Mouse (Mus musculus): ENCODE data around the gene Ikzf2. TPM values are rescaled to one million over a fixed set of nuclear protein-coding genes. Genes with fewer than 3 reads are reported as not detected.
A peak's percentile ranks its signal among the peaks of the same experiment; 100 is the strongest.

The Ikzf2 gene
- polyA plus RNA-seq, 1 experiment from 2014 or later = 6.3 TPM

DNA sequence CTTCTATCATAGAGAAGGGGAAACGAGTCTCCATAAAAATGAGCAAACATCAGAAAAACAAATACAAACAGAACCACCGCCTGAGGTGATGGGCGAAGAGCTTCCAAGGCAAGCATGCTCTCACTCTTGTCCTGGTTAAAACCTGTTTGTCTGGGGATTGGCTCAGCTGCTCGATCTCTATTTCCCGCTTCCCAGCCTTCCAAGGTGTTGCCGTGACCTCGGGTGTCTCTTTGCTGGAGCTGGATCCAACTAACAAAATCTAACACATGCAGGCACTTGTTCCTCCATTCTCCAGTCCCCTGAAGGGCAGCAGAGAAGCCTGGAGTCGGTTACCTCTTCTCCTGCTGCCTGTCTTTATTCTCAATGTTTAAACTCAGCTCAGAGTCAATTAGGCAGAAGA, 57.5 kb downstream of the Ikzf2 start:
- WGBS = 57% methylated on average over 8 of the region's 8 CpGs
- no peaks in the 10 kb centered on the region for H3K4me1 ChIP-seq (ENCODE audit: control insufficient read depth, insufficient read depth, low read length)
- H3K4me3 ChIP-seq (replicated peaks; ENCODE audit: low read length) = no peak overlapping the region
- ATAC-seq (ENCODE audit: insufficient read depth, low FRiP score) = no peak
- no peaks in the 10 kb centered on the region for H3K9me3 ChIP-seq (replicated peaks; ENCODE audit: control insufficient read depth, low read length)
- no peaks in the 10 kb centered on the region for H3K36me3 ChIP-seq (ENCODE audit: control insufficient read depth, insufficient read depth, low read length)
- no peak overlapping the region for H3K27ac ChIP-seq (ENCODE audit: low read length)
- no peak overlapping the region for H3K9ac ChIP-seq (ENCODE audit: low read length)
- H3K4me2 ChIP-seq (ENCODE audit: low read depth, low read length) = no peak overlapping the region
- H3K27me3 ChIP-seq (ENCODE audit: control insufficient read depth, insufficient read depth, low read length) = no peaks in the 10 kb centered on the region

DNA sequence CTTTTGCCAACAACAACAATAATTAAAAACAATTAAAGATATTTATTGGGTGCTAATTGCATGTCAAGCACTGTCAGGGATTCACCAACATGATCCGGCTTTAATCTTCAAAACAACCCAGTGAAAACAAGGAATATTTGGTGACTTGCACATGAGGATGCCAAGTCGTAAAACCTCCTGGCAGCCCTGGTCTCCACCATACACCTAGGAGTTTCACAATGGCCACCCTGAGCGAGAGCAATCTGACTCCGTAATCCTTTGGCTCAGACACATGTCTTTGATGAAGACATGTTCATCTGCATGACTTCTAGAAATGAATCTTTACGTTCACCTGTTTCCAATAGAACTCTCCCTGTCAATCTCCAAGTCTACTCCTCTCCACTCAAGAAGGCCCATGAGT, 75.0 kb downstream of the Ikzf2 start:
- peaks cover 7% of the 10 kb centered on the region for H3K4me1 ChIP-seq (ENCODE audit: control insufficient read depth, insufficient read depth, low read length)
- no peaks in the 10 kb centered on the region for H3K27me3 ChIP-seq (ENCODE audit: control insufficient read depth, insufficient read depth, low read length)
- WGBS = 90% methylated on average over 5 of the region's 5 CpGs
- no peak overlapping the region for H3K9ac ChIP-seq (ENCODE audit: low read length)
- no peaks in the 10 kb centered on the region for H3K36me3 ChIP-seq (ENCODE audit: control insufficient read depth, insufficient read depth, low read length)
- no peak overlapping the region for H3K4me3 ChIP-seq (replicated peaks; ENCODE audit: low read length)
- H3K4me2 ChIP-seq (ENCODE audit: low read depth, low read length) = no peak overlapping the region
- H3K9me3 ChIP-seq (replicated peaks; ENCODE audit: control insufficient read depth, low read length) = no peaks in the 10 kb centered on the region
- ATAC-seq (ENCODE audit: insufficient read depth, low FRiP score) = no peak
- H3K27ac ChIP-seq (ENCODE audit: low read length) = no peak overlapping the region

DNA sequence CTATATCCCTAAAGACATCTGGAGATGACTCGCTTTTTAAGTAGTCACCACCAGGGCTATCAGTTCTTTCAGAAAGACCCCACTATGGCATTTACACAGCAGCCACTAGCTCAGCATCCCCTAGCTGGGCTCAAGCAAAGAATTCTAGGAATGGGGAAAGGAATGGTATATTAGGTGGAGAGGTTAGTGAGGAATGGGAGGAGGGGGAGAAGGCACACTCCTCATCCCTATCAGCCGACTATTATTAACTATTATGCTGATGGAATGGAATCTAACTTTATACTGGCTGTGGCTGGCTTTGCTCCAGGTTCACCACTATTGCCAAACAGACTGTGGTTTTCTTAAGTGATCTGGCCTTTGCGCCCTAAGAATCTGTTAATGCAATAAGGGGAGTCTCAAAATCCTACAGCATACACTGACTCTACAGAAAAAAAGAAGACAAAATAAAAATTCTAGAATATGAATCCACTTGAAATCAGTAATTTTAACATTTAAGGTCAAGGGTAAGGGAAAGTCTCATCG, 75.8 kb downstream of the Ikzf2 start:
- no peak overlapping the region for H3K27ac ChIP-seq (ENCODE audit: low read length)
- no peak overlapping the region for H3K9ac ChIP-seq (ENCODE audit: low read length)
- ATAC-seq (ENCODE audit: insufficient read depth, low FRiP score) = no peak
- H3K4me2 ChIP-seq (ENCODE audit: low read depth, low read length) = peak overlapping the region; percentile 15; the same call in 1 of the 2 replicates
- no peaks in the 10 kb centered on the region for H3K9me3 ChIP-seq (replicated peaks; ENCODE audit: control insufficient read depth, low read length)
- no peak overlapping the region for H3K4me3 ChIP-seq (replicated peaks; ENCODE audit: low read length)
- H3K36me3 ChIP-seq (ENCODE audit: control insufficient read depth, insufficient read depth, low read length) = no peaks in the 10 kb centered on the region
- no peaks in the 10 kb centered on the region for H3K27me3 ChIP-seq (ENCODE audit: control insufficient read depth, insufficient read depth, low read length)
- WGBS = 57% methylated on average over 4 of the region's 4 CpGs
- peaks cover 7% of the 10 kb centered on the region for H3K4me1 ChIP-seq (ENCODE audit: control insufficient read depth, insufficient read depth, low read length)

- Histone ChIP-seq H3K27me3 (ENCODE audit: control insufficient read depth, insufficient read depth, low read length) (no peaks in the 10 kb centered on the region), H3K36me3 (ENCODE audit: control insufficient read depth, insufficient read depth, low read length) (no peaks in the 10 kb centered on the region), H3K27ac (ENCODE audit: low read length) (no peak overlapping the region), H3K4me1 (ENCODE audit: control insufficient read depth, insufficient read depth, low read length) (peaks cover 7% of the 10 kb centered on the region), H3K4me2 (ENCODE audit: low read depth, low read length) (peak overlapping the region; percentile 15; the same call in 1 of the 2 replicates), H3K4me3 (replicated peaks; ENCODE audit: low read length) (no peak overlapping the region), H3K9ac (ENCODE audit: low read length) (no peak overlapping the region), H3K9me3 (replicated peaks; ENCODE audit: control insufficient read depth, low read length) (no peaks in the 10 kb centered on the region)
- WGBS = 40% methylated on average over 7 of the region's 7 CpGs
- ATAC-seq (ENCODE audit: insufficient read depth, low FRiP score) = no peak
Observed at GRCm38 (mm10) chr1:69610791-69611190, 76.3 kb downstream of the Ikzf2 start.

- no peak overlapping the region for H3K4me3 ChIP-seq (replicated peaks; ENCODE audit: low read length)
- no peaks in the 10 kb centered on the region for H3K9me3 ChIP-seq (replicated peaks; ENCODE audit: control insufficient read depth, low read length)
- ATAC-seq (ENCODE audit: insufficient read depth, low FRiP score) = no peak
- H3K27me3 ChIP-seq (ENCODE audit: control insufficient read depth, insufficient read depth, low read length) = no peaks in the 10 kb centered on the region
- no peak overlapping the region for H3K4me2 ChIP-seq (ENCODE audit: low read depth, low read length)
- H3K9ac ChIP-seq (ENCODE audit: low read length) = no peak overlapping the region
- no peaks in the 10 kb centered on the region for H3K36me3 ChIP-seq (ENCODE audit: control insufficient read depth, insufficient read depth, low read length)
- 76% methylated on average over 5 of the region's 5 CpGs for WGBS
- no peak overlapping the region for H3K27ac ChIP-seq (ENCODE audit: low read length)
- peaks cover 7% of the 10 kb centered on the region for H3K4me1 ChIP-seq (ENCODE audit: control insufficient read depth, insufficient read depth, low read length)
Observed at GRCm38 (mm10) chr1:69608846-69609245, 78.2 kb downstream of the Ikzf2 start.

- no peaks in the 10 kb centered on the region for H3K27me3 ChIP-seq (ENCODE audit: control insufficient read depth, insufficient read depth, low read length)
- no peak for ATAC-seq (ENCODE audit: insufficient read depth, low FRiP score)
- no peaks in the 10 kb centered on the region for H3K9me3 ChIP-seq (replicated peaks; ENCODE audit: control insufficient read depth, low read length)
- no peak overlapping the region for H3K27ac ChIP-seq (ENCODE audit: low read length)
- no peaks in the 10 kb centered on the region for H3K36me3 ChIP-seq (ENCODE audit: control insufficient read depth, insufficient read depth, low read length)
- WGBS = 90% methylated on average over 1 of the region's 1 CpGs
- peaks cover 7% of the 10 kb centered on the region for H3K4me1 ChIP-seq (ENCODE audit: control insufficient read depth, insufficient read depth, low read length)
- H3K4me3 ChIP-seq (replicated peaks; ENCODE audit: low read length) = no peak overlapping the region
- H3K4me2 ChIP-seq (ENCODE audit: low read depth, low read length) = no peak overlapping the region
- no peak overlapping the region for H3K9ac ChIP-seq (ENCODE audit: low read length)
Observed at GRCm38 (mm10) chr1:69606844-69607243, 80.2 kb downstream of the Ikzf2 start.

DNA sequence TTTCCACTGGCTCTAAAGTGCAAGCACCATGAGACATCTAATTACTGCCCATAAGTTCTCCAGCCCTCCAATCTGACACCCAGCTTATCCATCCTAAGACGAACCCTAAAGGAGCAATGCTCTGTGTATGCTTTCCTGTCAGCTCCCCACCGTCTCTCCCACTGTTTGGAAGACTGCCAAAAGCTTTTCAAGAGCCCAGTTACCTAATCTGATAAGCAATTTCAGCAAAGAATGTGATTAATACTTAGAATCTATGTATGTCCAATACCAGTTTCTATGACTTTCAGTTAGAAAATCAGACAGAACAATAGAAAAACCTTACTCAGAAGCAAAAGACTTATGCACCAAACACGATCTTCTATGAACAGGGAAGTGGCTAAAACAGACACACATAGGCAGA, 82.8 kb downstream of the Ikzf2 start:
- no peak overlapping the region for H3K27ac ChIP-seq (ENCODE audit: low read length)
- no peak for ATAC-seq (ENCODE audit: insufficient read depth, low FRiP score)
- no peak overlapping the region for H3K9ac ChIP-seq (ENCODE audit: low read length)
- H3K4me1 ChIP-seq (ENCODE audit: control insufficient read depth, insufficient read depth, low read length) = no peaks in the 10 kb centered on the region; the same call in 1 of the 2 replicates
- WGBS = 25% methylated on average over 3 of the region's 3 CpGs
- no peaks in the 10 kb centered on the region for H3K36me3 ChIP-seq (ENCODE audit: control insufficient read depth, insufficient read depth, low read length)
- H3K4me2 ChIP-seq (ENCODE audit: low read depth, low read length) = no peak overlapping the region
- H3K9me3 ChIP-seq (replicated peaks; ENCODE audit: control insufficient read depth, low read length) = no peaks in the 10 kb centered on the region
- no peaks in the 10 kb centered on the region for H3K27me3 ChIP-seq (ENCODE audit: control insufficient read depth, insufficient read depth, low read length)
- H3K4me3 ChIP-seq (replicated peaks; ENCODE audit: low read length) = no peak overlapping the region

GRCm38 (mm10) chr1:69600954-69601353, 86.1 kb downstream of the Ikzf2 start:
- no peaks in the 10 kb centered on the region; the same call in 1 of the 2 replicates for H3K4me1 ChIP-seq (ENCODE audit: control insufficient read depth, insufficient read depth, low read length)
- H3K9ac ChIP-seq (ENCODE audit: low read length) = no peak overlapping the region
- no peak overlapping the region for H3K4me3 ChIP-seq (replicated peaks; ENCODE audit: low read length)
- no peak overlapping the region for H3K27ac ChIP-seq (ENCODE audit: low read length)
- no peaks in the 10 kb centered on the region for H3K36me3 ChIP-seq (ENCODE audit: control insufficient read depth, insufficient read depth, low read length)
- no peaks in the 10 kb centered on the region for H3K27me3 ChIP-seq (ENCODE audit: control insufficient read depth, insufficient read depth, low read length)
- no peaks in the 10 kb centered on the region for H3K9me3 ChIP-seq (replicated peaks; ENCODE audit: control insufficient read depth, low read length)
- H3K4me2 ChIP-seq (ENCODE audit: low read depth, low read length) = no peak overlapping the region
- no peak for ATAC-seq (ENCODE audit: insufficient read depth, low FRiP score)
- 48% methylated on average over 1 of the region's 1 CpGs for WGBS

DNA sequence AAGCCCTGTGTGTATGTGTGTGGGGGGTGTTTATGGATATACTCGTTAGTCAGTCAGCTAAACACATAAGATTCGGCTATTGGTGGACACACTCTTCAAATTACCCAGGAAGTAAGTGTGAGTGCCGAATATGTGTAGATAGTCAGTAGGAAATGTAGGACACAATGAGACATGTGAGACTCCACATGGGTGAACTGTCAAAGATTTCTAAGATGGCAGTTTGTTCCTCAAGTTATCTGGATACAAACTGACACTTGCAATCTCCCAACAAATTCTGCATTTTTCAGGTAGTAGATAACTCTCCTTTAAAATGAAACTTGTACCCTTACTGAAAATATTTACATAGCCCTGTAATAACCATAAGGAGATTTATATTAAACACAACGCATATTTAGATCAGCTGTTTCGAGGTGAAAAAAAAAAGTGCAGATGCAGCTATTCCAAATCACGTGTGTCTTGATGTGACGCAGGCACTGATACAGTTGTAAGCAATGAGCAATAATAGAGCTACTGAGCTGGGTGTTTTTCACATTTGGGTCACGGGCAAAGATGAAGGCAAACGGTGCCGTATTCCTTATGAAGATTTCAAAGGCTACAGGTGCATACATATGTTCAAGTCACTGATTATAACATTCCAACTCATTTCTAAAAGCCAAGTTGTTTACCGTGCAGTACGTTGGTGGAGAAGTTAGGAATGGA, 87.8 kb downstream of the Ikzf2 start:
- Histone ChIP-seq H3K27me3 (ENCODE audit: control insufficient read depth, insufficient read depth, low read length) (no peaks in the 10 kb centered on the region), H3K36me3 (ENCODE audit: control insufficient read depth, insufficient read depth, low read length) (no peaks in the 10 kb centered on the region), H3K27ac (ENCODE audit: low read length) (no peak overlapping the region), H3K4me3 (replicated peaks; ENCODE audit: low read length) (no peak overlapping the region), H3K9ac (ENCODE audit: low read length) (no peak overlapping the region), H3K4me2 (ENCODE audit: low read depth, low read length) (no peak overlapping the region), H3K4me1 (ENCODE audit: control insufficient read depth, insufficient read depth, low read length) (no peaks in the 10 kb centered on the region; the same call in 1 of the 2 replicates), H3K9me3 (replicated peaks; ENCODE audit: control insufficient read depth, low read length) (no peaks in the 10 kb centered on the region)
- ATAC-seq (ENCODE audit: insufficient read depth, low FRiP score) = no peak
- 79% methylated on average over 12 of the region's 12 CpGs for WGBS

Measured in stomach, embryonic 16.5 days (tissue).